Mouse (Mus musculus) embryonic fibroblast, embryonic 13.5 days (primary cell): ENCODE results near the gene Msi2. TPM values are rescaled to one million over a fixed set of nuclear protein-coding genes. Genes with fewer than 3 reads are reported as not detected.

Experiments
- H3K27ac ChIP-seq: 2 replicates; pipeline ENCODE4 v1.5.1; 2012; ENCODE audit warnings: low read length, control low read depth, inconsistent platforms; ENCODE audit not compliant: insufficient read depth
- H3K4me1 ChIP-seq: 2 replicates; pipeline ENCODE4 v1.6.1; 2011; ENCODE audit warnings: low read length; ENCODE audit not compliant: control insufficient read depth, insufficient read depth
- H3K4me3 ChIP-seq: 2 replicates; pipeline ENCODE4 v1.5.1; 2011; ENCODE audit warnings: mild to moderate bottlenecking, control low read depth, low read length; ENCODE audit not compliant: insufficient read depth
- CTCF ChIP-seq: IDR thresholded peaks from 2 replicates; pipeline ENCODE4 v1.5.1; 2011; ENCODE audit warnings: mild to moderate bottlenecking, control low read depth, low read length, moderate library complexity, borderline replicate concordance; ENCODE audit not compliant: insufficient read depth
- POLR2A ChIP-seq: IDR thresholded peaks from 2 replicates; pipeline ENCODE4 v1.6.1; 2011; ENCODE audit warnings: low read depth, mild to moderate bottlenecking, control low read depth, low read length, moderate library complexity
- polyA plus RNA-seq: library from polyadenylated mRNA; stranded (reverse); fragments of >200 nt; gene quantifications from 2 replicates; pipeline ENCODE4 v1.2.4, GENCODE M21; 2011; ENCODE audit warnings: low read depth; ENCODE audit not compliant: missing spikeins, insufficient read length

Gene Msi2
- polyA plus RNA-seq, 1 experiment, result 44.9 TPM

DNA sequence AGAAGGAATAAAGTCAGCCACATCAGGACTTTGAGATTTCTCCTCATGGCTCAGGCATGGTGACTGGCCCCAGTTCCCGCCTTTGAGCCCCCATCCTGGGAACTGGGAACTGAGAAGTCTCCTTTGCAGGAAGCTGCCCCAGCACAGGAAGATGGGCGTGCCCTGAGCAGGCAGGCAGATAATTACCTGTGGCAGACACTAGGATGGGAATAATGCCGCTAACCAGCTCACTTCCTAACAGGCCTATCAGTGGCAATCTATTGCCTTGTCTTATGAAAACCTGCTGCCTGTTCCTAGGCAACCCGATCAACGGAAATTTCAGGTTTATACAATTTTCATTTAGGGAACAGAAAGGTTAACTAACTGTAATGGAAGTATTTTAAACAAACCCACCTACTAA is 319.3 kb downstream of the Msi2 start:
- Histone ChIP-seq H3K4me3 (no peak overlapping the region), H3K4me1 (peaks cover 14% of the 10 kb centered on the region), H3K27ac (no peak overlapping the region)
- TF ChIP-seq CTCF, result no peak
- no peak for TF ChIP-seq POLR2A

- Histone ChIP-seq H3K4me3 (no peak overlapping the region), H3K27ac (peak overlapping the region; percentile 57), H3K4me1 (peaks cover 11% of the 10 kb centered on the region; the same call in 1 of the 2 replicates)
- TF ChIP-seq CTCF, result no peak
- no peak for TF ChIP-seq POLR2A
Observed at GRCm38 (mm10) chr11:88395076-88395990, 323.0 kb downstream of the Msi2 start.

DNA sequence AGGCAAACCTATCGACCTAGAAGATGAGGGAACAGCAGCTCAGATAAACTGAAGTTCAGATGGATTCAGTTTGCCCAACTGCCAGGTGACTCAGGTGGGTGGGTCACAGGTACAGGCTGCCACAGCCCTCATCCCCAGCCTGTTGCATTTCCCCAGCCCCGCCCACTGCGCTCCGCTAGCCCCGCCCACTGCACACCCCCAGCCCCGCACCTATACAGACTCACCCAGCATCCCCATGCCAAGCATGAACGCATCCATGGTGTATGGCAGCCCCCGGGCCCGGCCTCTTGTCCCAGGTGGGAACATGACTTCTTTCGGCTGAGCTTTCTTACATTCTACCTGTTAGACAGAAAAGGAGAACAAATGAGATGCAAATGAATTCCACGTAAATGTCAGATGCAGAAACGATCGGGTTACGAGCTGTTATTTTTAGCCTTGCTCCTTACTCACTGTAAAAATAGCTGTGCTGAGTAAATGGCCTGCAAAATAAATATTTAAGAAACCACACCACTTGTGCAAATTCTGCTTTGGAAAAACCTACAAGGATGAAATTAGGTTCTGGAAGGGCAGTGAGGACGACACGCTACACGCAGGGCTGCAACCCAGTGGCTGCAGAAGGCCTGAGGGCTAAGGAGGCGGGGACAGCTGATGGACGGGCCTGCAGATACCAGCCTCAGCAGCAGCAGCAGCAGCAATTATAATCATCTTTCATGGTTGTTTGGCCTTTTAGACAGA is 323.8 kb downstream of the Msi2 start:
- TF ChIP-seq POLR2A (no peak), CTCF (no peak)
- Histone ChIP-seq H3K4me1 (peaks cover 10% of the 10 kb centered on the region; the same call in 1 of the 2 replicates), H3K27ac (peak overlapping the region; percentile 57), H3K4me3 (no peak overlapping the region)

DNA sequence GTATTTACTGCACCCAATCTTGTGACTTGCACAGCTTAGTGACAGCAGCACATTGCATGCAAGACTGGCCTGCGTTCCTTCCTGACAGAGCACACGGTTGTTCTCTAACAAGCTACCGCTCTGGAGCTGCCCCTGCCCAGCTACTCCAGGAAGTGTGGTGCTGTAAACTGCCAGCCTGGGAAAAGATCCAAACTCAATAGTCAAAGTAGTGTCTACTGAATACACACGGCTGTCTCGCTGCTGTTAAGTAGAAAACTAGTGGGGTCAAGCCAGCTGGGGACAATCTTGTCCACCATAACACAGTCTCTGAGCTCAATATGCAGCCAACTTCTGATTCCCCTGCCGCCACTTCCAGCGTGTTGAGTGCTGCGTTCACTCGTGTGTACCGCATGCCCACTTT is 325.6 kb downstream of the Msi2 start:
- Histone ChIP-seq H3K4me3 (no peak overlapping the region), H3K4me1 (peaks cover 10% of the 10 kb centered on the region; the same call in 1 of the 2 replicates), H3K27ac (no peak overlapping the region)
- TF ChIP-seq CTCF, result no peak
- no peak for TF ChIP-seq POLR2A

GRCm38 (mm10) chr11:88391181-88391814 is 327.0 kb downstream of the Msi2 start:
- Histone ChIP-seq H3K4me1 (peaks cover 10% of the 10 kb centered on the region; the same call in 1 of the 2 replicates), H3K4me3 (no peak overlapping the region), H3K27ac (no peak overlapping the region)
- TF ChIP-seq POLR2A, result no peak

GRCm38 (mm10) chr11:88389530-88389929 is 328.8 kb downstream of the Msi2 start:
- H3K4me3 ChIP-seq, result no peak overlapping the region
- H3K27ac ChIP-seq, result no peak overlapping the region
- no peaks in the 10 kb centered on the region for H3K4me1 ChIP-seq
- no peak for TF ChIP-seq POLR2A
- TF ChIP-seq CTCF, result no peak

GRCm38 (mm10) chr11:88386916-88387315 is 331.4 kb downstream of the Msi2 start:
- no peak for TF ChIP-seq POLR2A
- TF ChIP-seq CTCF, result no peak
- Histone ChIP-seq H3K4me3 (no peak overlapping the region), H3K27ac (no peak overlapping the region), H3K4me1 (no peaks in the 10 kb centered on the region)

GRCm38 (mm10) chr11:88382449-88382848 is 335.9 kb downstream of the Msi2 start:
- H3K4me3 ChIP-seq, result no peak overlapping the region
- H3K4me1 ChIP-seq, result no peaks in the 10 kb centered on the region
- TF ChIP-seq CTCF (no peak), POLR2A (no peak)
- H3K27ac ChIP-seq, result no peak overlapping the region

DNA sequence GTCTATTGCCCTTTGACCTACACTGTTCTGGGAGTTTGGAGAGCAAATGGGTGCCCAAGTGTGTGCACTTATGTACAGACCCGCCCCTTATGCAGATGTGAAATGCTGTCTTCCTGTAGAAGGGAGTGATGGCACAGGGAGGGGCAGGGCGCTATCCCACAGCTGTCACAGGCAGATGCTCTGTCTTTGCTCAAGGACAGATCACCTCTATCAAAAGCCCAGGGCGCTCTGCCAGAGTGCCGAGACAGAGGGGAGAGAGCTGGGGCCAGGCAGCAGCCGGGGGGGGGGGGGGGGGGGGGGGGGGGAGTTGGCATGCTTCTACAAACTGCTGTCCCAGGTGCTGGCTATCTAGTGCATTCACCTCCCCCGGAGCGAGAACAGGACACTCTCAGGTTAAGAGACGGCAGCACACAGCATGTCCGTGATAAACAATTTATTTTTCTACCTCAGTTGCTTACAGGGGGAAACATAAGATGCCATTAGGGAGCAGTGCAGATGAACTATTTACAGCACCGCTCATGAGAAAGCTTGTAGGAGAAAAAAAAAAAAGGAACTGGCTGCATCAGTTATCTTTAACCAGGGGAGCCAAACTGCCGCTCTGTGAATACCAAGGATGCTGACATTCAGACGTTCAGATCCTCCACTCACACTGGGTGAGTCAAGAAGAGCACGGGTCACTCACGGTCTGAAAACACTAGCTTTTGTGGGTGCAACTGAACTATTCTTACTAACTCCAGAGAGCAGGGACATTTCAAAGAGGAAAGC is 337.0 kb downstream of the Msi2 start:
- no peak for TF ChIP-seq POLR2A
- TF ChIP-seq CTCF, result no peak
- Histone ChIP-seq H3K4me1 (no peaks in the 10 kb centered on the region), H3K27ac (no peak overlapping the region), H3K4me3 (no peak overlapping the region)

DNA sequence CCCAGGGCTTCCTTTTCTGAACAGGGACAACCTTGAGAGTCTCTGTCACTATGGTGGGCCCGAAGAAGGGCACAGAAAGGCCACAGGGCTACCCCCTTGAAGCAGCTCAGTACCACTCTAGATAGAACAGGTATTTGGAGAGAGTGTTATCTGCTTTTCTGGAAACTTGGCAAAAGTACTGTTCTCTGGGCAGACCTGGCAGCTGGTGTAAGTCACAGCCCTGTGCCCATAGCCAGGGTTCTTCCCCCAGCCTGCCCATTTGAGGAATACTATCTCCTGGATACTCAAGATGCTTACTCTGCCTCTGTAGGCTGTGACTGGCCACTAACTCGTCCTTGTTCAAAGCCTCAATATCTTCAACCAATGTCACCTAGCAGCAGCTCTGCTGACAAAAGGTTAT is 338.7 kb downstream of the Msi2 start:
- Histone ChIP-seq H3K27ac (no peak overlapping the region), H3K4me1 (no peaks in the 10 kb centered on the region), H3K4me3 (no peak overlapping the region)
- TF ChIP-seq POLR2A (no peak), CTCF (no peak)
